Mouse (Mus musculus): ENCODE data around the gene Cyb561.

- TF ChIP-seq EP300 (IDR thresholded peaks at IDR 0.05; ENCODE audit: insufficient read depth, low read depth, low read length) (no peak), CTCF (IDR thresholded peaks at IDR 0.05; ENCODE audit: low read depth, low read length) (no peak), POLR2A (IDR thresholded peaks at IDR 0.05; ENCODE audit: insufficient read depth, low read length) (no peak)
Measured at GRCm38 (mm10) chr11:105978634-105979033, 25.5 kb upstream of the Cyb561 start.

Measured in ES-Bruce4 (cell line).